8 mouse cellular contexts compared by ENCODE assay signal in the genomic region with DNA sequence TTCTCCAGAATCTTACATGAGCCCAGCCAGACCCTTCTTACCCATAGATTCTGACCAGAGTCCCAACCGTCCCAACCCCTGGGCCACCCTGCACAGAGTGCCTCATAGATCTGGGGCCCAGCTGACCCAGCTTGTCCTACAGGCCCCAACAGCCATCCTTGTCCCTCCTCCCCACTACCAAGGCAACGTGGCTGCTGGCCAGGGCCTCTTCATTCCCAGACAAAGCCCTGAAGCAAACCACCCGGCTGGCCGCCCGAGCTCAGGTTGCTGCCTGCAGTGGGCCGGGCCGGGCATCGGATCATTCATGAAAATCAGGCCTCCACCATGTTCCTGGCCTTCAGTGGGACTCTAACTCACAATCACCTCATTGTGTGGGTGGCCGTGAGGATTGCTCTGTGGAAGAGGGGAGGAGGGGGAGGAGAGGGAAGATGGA.
DNase-seq lines count a peak whose midpoint lies in the region; ATAC-seq and TF ChIP-seq lines count a peak whose summit lies in the region.

No protein-coding gene starts in this region.

- H3K9ac ChIP-seq in embryonic facial prominence, embryonic 12.5 days = no peak overlapping the region
- H3K9ac ChIP-seq in intestine, embryonic 16.5 days (ENCODE audit: low read depth, low read length) = no peak overlapping the region
- no peak overlapping the region for H3K9ac ChIP-seq in lung, embryonic 14.5 days

- no peak overlapping the region for H3K4me2 ChIP-seq in embryonic facial prominence, embryonic 12.5 days (replicated peaks)
- no peak overlapping the region for H3K4me2 ChIP-seq in intestine, embryonic 16.5 days (ENCODE audit: low read depth, low read length)
- no peak overlapping the region for H3K4me2 ChIP-seq in lung, embryonic 14.5 days

- no peak for TF ChIP-seq CTCF in lung, embryonic 14.5 days (IDR thresholded peaks at IDR 0.05; ENCODE audit: low read depth)

- no peak overlapping the region for H3K4me3 ChIP-seq in embryonic facial prominence, embryonic 12.5 days
- H3K4me3 ChIP-seq in intestine, embryonic 16.5 days (ENCODE audit: low read length) = no peak overlapping the region
- H3K4me3 ChIP-seq in lung, embryonic 14.5 days (ENCODE audit: low read depth, low read length) = no peak overlapping the region

- 0 out of 2 replicates have a peak, but pooled peaks have one; percentile 67 for ATAC-seq in embryonic facial prominence, embryonic 12.5 days (ENCODE audit: insufficient number of reproducible peaks, insufficient read depth, low FRiP score, low TSS enrichment)
- ATAC-seq in intestine, embryonic 16.5 days = peak; percentile 50
- ATAC-seq in lung, embryonic 14.5 days (ENCODE audit: insufficient read depth) = peak; percentile 78

- peak overlapping the region; percentile 65 for H3K27ac ChIP-seq in embryonic facial prominence, embryonic 12.5 days
- H3K27ac ChIP-seq in intestine, embryonic 16.5 days (ENCODE audit: low read length) = peak overlapping the region; percentile 39; the same call in 1 of the 2 replicates
- H3K27ac ChIP-seq in lung, embryonic 14.5 days (ENCODE audit: low read depth) = peak overlapping the region; percentile 71

- DNase-seq in gastrocnemius, postnatal 4 days (ENCODE audit: low spot score in 2 of 2) = peak; percentile 38 to 61
- DNase-seq in gastrocnemius, adult 8-10 months (ENCODE audit: low spot score in 2 of 2) = no peak
- peak; percentile 29 for DNase-seq in 3T3-L1 (ENCODE audit: low read depth, low spot score)
- DNase-seq in lung, embryonic 14.5 days = peak; percentile 84
- DNase-seq in right cerebral cortex, postnatal 36 days (ENCODE audit: low spot score in 2 of 2) = peak; percentile 66 to 69
- DNase-seq in thymus, postnatal 14 days = no peak

- H3K27me3 ChIP-seq in embryonic facial prominence, embryonic 12.5 days = no peaks in the 10 kb centered on the region
- H3K27me3 ChIP-seq in intestine, embryonic 16.5 days (replicated peaks; ENCODE audit: control insufficient read depth, insufficient read depth, low read length) = no peaks in the 10 kb centered on the region
- no peaks in the 10 kb centered on the region for H3K27me3 ChIP-seq in lung, embryonic 14.5 days (ENCODE audit: insufficient read depth, low read length)

- peaks cover 26% of the 10 kb centered on the region for H3K4me1 ChIP-seq in embryonic facial prominence, embryonic 12.5 days
- H3K4me1 ChIP-seq in intestine, embryonic 16.5 days (ENCODE audit: control insufficient read depth, insufficient read depth, low read length) = peaks cover 24% of the 10 kb centered on the region; the same call in 1 of the 2 replicates
- peaks cover 19% of the 10 kb centered on the region; the same call in 1 of the 2 replicates for H3K4me1 ChIP-seq in lung, embryonic 14.5 days (ENCODE audit: insufficient read depth)

- H3K9me3 ChIP-seq in embryonic facial prominence, embryonic 12.5 days = no peaks in the 10 kb centered on the region
- no peaks in the 10 kb centered on the region for H3K9me3 ChIP-seq in intestine, embryonic 16.5 days (ENCODE audit: control insufficient read depth, low read length)
- H3K9me3 ChIP-seq in lung, embryonic 14.5 days (ENCODE audit: low read depth, low read length) = no peaks in the 10 kb centered on the region

- WGBS in embryonic facial prominence, embryonic 12.5 days = 29% methylated on average over 9 of the region's 9 CpGs
- WGBS in intestine, embryonic 16.5 days = 30% methylated on average over 9 of the region's 9 CpGs
- WGBS in lung, embryonic 14.5 days = 27% methylated on average over 9 of the region's 9 CpGs

- H3K36me3 ChIP-seq in embryonic facial prominence, embryonic 12.5 days = no peaks in the 10 kb centered on the region
- H3K36me3 ChIP-seq in intestine, embryonic 16.5 days (ENCODE audit: control insufficient read depth, insufficient read depth, low read length) = no peaks in the 10 kb centered on the region
- no peaks in the 10 kb centered on the region for H3K36me3 ChIP-seq in lung, embryonic 14.5 days (ENCODE audit: insufficient read depth)

Comparison
In these comparisons a context has a peak if more than half of its experiments do, and no peak if none do; other contexts are left out.
1. DNase-seq: peak in gastrocnemius, postnatal 4 days (2 of 2), 3T3-L1 (single experiment), lung, embryonic 14.5 days (single experiment) and right cerebral cortex, postnatal 36 days (2 of 2); none in gastrocnemius, adult 8-10 months (0 of 2) and thymus, postnatal 14 days (single experiment).
2. Peak in every context shown above with its lines, with median percentiles within 50 percentile points of each other: ATAC-seq and H3K27ac ChIP-seq.